In the genomic region with DNA sequence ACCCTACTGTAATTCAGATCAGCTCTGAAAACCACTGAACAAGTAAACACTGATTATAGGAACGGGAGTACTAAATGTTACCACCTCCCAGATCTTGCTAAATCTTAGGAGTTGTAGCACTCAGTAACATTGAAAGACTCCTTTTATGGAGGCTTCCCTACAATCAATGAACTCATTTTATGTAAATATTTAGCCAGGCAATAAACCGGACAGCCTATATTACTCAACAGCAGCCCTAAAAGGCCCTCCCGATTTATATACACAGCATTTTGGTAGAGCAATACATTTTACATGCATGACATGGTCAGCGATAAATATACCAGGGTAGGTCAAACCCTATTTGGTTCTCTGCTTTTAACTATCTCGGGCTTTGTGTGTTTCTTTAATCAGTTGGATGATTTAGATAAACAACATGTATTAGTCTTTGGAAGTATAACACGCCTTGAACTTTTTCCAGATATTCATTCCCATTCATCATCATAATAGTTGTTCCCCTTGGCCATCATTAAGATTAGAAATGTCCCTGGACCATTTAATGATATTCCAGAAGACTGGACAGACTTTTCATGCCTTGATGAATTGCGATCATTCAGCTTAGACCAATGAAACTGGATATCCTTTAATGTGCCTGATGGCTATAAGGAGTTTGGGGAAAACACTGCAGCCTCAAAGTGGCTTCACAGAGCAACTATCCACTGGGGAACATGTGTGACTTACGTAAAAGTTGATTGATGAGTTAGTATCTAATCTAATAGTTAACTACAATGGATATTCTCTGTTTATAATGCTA, we compare ENCODE assay signal across 31 mouse cellular contexts.
DNase-seq lines count a peak whose midpoint lies in the region; ATAC-seq and TF ChIP-seq lines count a peak whose summit lies in the region.
"Had no signal": no experiment of that assay in that cellular context is flagged by ENCODE, and none has a peak within 500 bp of the region (broad histone marks: within the 10 kb centered on the region; RNA-seq: fewer than 3 reads in every experiment).

No protein-coding gene starts in this region.

- H3K9me3 ChIP-seq in lung, embryonic 14.5 days (ENCODE audit: low read depth, low read length): no peaks in the 10 kb centered on the region; the same call in 1 of the 2 replicates
- H3K9me3 ChIP-seq in intestine, embryonic 15.5 days: no peaks in the 10 kb centered on the region
- no peaks in the 10 kb centered on the region for H3K9me3 ChIP-seq in intestine, postnatal 0 days (ENCODE audit: control insufficient read depth)
- 0 out of 2 replicates have a peak, but pooled peaks cover 4% of the 10 kb centered on the region for H3K9me3 ChIP-seq in stomach, embryonic 16.5 days (replicated peaks; ENCODE audit: control insufficient read depth, low read length)
- H3K9me3 ChIP-seq: heart, embryonic 10.5 days; hindbrain, embryonic 12.5 days; limb, embryonic 10.5 days; limb, embryonic 15.5 days; liver, embryonic 13.5 days had no signal

- no peak for TF ChIP-seq CTCF in lung, embryonic 14.5 days (IDR thresholded peaks at IDR 0.05; ENCODE audit: low read depth)
- TF ChIP-seq CTCF in intestine, postnatal 0 days (IDR thresholded peaks at IDR 0.05; ENCODE audit: low read depth): no peak

- H3K36me3 ChIP-seq in lung, embryonic 14.5 days (ENCODE audit: insufficient read depth): no peaks in the 10 kb centered on the region
- H3K36me3 ChIP-seq in intestine, embryonic 15.5 days: no peaks in the 10 kb centered on the region
- no peaks in the 10 kb centered on the region for H3K36me3 ChIP-seq in intestine, postnatal 0 days (ENCODE audit: control insufficient read depth, insufficient read depth)
- no peaks in the 10 kb centered on the region for H3K36me3 ChIP-seq in stomach, embryonic 16.5 days (ENCODE audit: control insufficient read depth, insufficient read depth, low read length)
- H3K36me3 ChIP-seq: heart, embryonic 10.5 days; hindbrain, embryonic 12.5 days; limb, embryonic 10.5 days; limb, embryonic 15.5 days; liver, embryonic 13.5 days had no signal

- peak; percentile 90 for ATAC-seq in lung, embryonic 14.5 days (ENCODE audit: insufficient read depth)
- peak; percentile 89 for ATAC-seq in intestine, embryonic 15.5 days
- peak; percentile 74 for ATAC-seq in intestine, postnatal 0 days
- ATAC-seq in stomach, embryonic 16.5 days (ENCODE audit: insufficient read depth, low FRiP score): peak; percentile 77
- no peak for ATAC-seq in CD4-positive, CD25-positive, alpha-beta regulatory T cell, adult 4 months
- ATAC-seq: activated CD4-positive, CD25-positive, alpha-beta regulatory T cell, adult 4 months; forebrain, embryonic 14.5 days; hindbrain, postnatal 0 days; midbrain, embryonic 16.5 days had no signal

- H3K4me3 ChIP-seq in lung, embryonic 14.5 days (ENCODE audit: low read depth, low read length): no peak overlapping the region
- H3K4me3 ChIP-seq in intestine, embryonic 15.5 days (replicated peaks): no peak overlapping the region
- H3K4me3 ChIP-seq in intestine, postnatal 0 days (ENCODE audit: low read depth, low read length): no peak overlapping the region
- H3K4me3 ChIP-seq in stomach, embryonic 16.5 days (replicated peaks; ENCODE audit: low read length): no peak overlapping the region
- H3K4me3 ChIP-seq: heart, embryonic 10.5 days; hindbrain, embryonic 12.5 days; limb, embryonic 10.5 days; limb, embryonic 15.5 days; liver, embryonic 13.5 days had no signal

- H3K9ac ChIP-seq in lung, embryonic 14.5 days: no peak overlapping the region
- no peak overlapping the region for H3K9ac ChIP-seq in intestine, embryonic 15.5 days
- no peak overlapping the region for H3K9ac ChIP-seq in intestine, postnatal 0 days (ENCODE audit: low read depth, low read length)
- no peak overlapping the region for H3K9ac ChIP-seq in stomach, embryonic 16.5 days (ENCODE audit: low read length)
- H3K9ac ChIP-seq: hindbrain, embryonic 12.5 days; limb, embryonic 15.5 days; liver, embryonic 13.5 days had no signal

- H3K27ac ChIP-seq in lung, embryonic 14.5 days (ENCODE audit: low read depth): peak overlapping the region; percentile 65
- H3K27ac ChIP-seq in intestine, embryonic 15.5 days: no peak overlapping the region
- no peak overlapping the region for H3K27ac ChIP-seq in intestine, postnatal 0 days (ENCODE audit: low read depth, low read length)
- H3K27ac ChIP-seq in stomach, embryonic 16.5 days (ENCODE audit: low read length): 0 out of 2 replicates have a peak overlapping the region, but pooled peaks have one; percentile 79
- H3K27ac ChIP-seq: heart, embryonic 10.5 days; hindbrain, embryonic 12.5 days; hindbrain, postnatal 0 days; limb, embryonic 10.5 days; limb, embryonic 15.5 days; liver, embryonic 13.5 days had no signal

- WGBS in lung, embryonic 14.5 days: 31% methylated on average over 8 of the region's 8 CpGs
- 24% methylated on average over 8 of the region's 8 CpGs for WGBS in intestine, embryonic 15.5 days
- WGBS in intestine, postnatal 0 days: 22% methylated on average over 8 of the region's 8 CpGs
- 30% methylated on average over 8 of the region's 8 CpGs for WGBS in stomach, embryonic 16.5 days

- H3K4me2 ChIP-seq in lung, embryonic 14.5 days: no peak overlapping the region
- H3K4me2 ChIP-seq in intestine, embryonic 15.5 days (replicated peaks): no peak overlapping the region
- no peak overlapping the region for H3K4me2 ChIP-seq in intestine, postnatal 0 days (replicated peaks; ENCODE audit: low read depth)
- no peak overlapping the region for H3K4me2 ChIP-seq in stomach, embryonic 16.5 days (ENCODE audit: low read depth, low read length)
- H3K4me2 ChIP-seq: hindbrain, embryonic 12.5 days; limb, embryonic 15.5 days; liver, embryonic 13.5 days; midbrain, embryonic 11.5 days had no signal

- DNase-seq in lung, embryonic 14.5 days: peak; percentile 86
- DNase-seq in lung, postnatal 10 days: no peak
- DNase-seq in spleen, postnatal 10 days (ENCODE audit: low spot score in 2 of 2): no peak
- DNase-seq: adrenal gland, adult 2 months; adrenal gland, postnatal 36 days; B cell, adult 2 months; cerebellum, adult 8-10 months; cerebellum, postnatal 36 days; gastrocnemius, postnatal 14 days; heart, adult 11 months; heart, postnatal 36 days; kidney, adult 2 months; layer of hippocampus, adult 9-11 months; liver, embryonic 13.5 days; lung, adult 2 months; right cerebral cortex, postnatal 25 days; thymus, postnatal 14 days had no signal

- no peaks in the 10 kb centered on the region for H3K27me3 ChIP-seq in lung, embryonic 14.5 days (ENCODE audit: insufficient read depth, low read length)
- H3K27me3 ChIP-seq in intestine, embryonic 15.5 days (replicated peaks): no peaks in the 10 kb centered on the region
- H3K27me3 ChIP-seq in intestine, postnatal 0 days (replicated peaks; ENCODE audit: control insufficient read depth, insufficient read depth, low read length): no peaks in the 10 kb centered on the region
- no peaks in the 10 kb centered on the region for H3K27me3 ChIP-seq in stomach, embryonic 16.5 days (ENCODE audit: control insufficient read depth, insufficient read depth, low read length)
- H3K27me3 ChIP-seq: CH12.LX; hindbrain, embryonic 12.5 days; limb, embryonic 15.5 days; liver, embryonic 13.5 days had no signal

- 0 out of 2 replicates have a peak, but pooled peaks cover 7% of the 10 kb centered on the region for H3K4me1 ChIP-seq in lung, embryonic 14.5 days (ENCODE audit: insufficient read depth)
- H3K4me1 ChIP-seq in intestine, embryonic 15.5 days (replicated peaks): peaks cover 5% of the 10 kb centered on the region
- H3K4me1 ChIP-seq in intestine, postnatal 0 days (replicated peaks; ENCODE audit: control insufficient read depth, insufficient read depth, low read length): peaks cover 6% of the 10 kb centered on the region; the same call in 1 of the 2 replicates
- no peaks in the 10 kb centered on the region for H3K4me1 ChIP-seq in stomach, embryonic 16.5 days (ENCODE audit: control insufficient read depth, insufficient read depth, low read length)
- H3K4me1 ChIP-seq: heart, embryonic 10.5 days; hindbrain, embryonic 12.5 days; liver, embryonic 13.5 days had no signal

Comparison
In these comparisons a context has a peak if more than half of its experiments do, and no peak if none do; other contexts are left out.
1. H3K27ac ChIP-seq: peak in lung, embryonic 14.5 days (single experiment) and stomach, embryonic 16.5 days (single experiment); none in intestine, embryonic 15.5 days (single experiment) and intestine, postnatal 0 days (single experiment).